34 mouse cellular contexts compared by ENCODE assay signal in genomic region chr13:9689366-9689765, GRCm38 (mm10).
"Had no signal": no experiment of that assay in that cellular context is flagged by ENCODE, and none has a peak within 500 bp of the region (broad histone marks: within the 10 kb centered on the region; RNA-seq: fewer than 3 reads in every experiment).

No protein-coding gene starts in this region.

- DNase-seq: heart, postnatal 10 days; heart, postnatal 14 days; heart, postnatal 36 days; heart, postnatal 4 days; kidney, adult 11 months; kidney, adult 18-20 months; kidney, adult 2 months; kidney, adult 8-10 months; kidney, adult 9 months; kidney, postnatal 10 days; kidney, postnatal 14 days; kidney, postnatal 25 days; kidney, postnatal 36 days; kidney, postnatal 4 days; layer of hippocampus, adult 9-11 months; layer of hippocampus, postnatal 36 days had no signal

- H3K9ac ChIP-seq: heart, embryonic 12.5 days; heart, embryonic 13.5 days; heart, embryonic 15.5 days; hindbrain, embryonic 12.5 days; hindbrain, embryonic 13.5 days; hindbrain, embryonic 14.5 days; hindbrain, embryonic 15.5 days; intestine, embryonic 15.5 days; kidney, embryonic 15.5 days had no signal

- ATAC-seq: hindbrain, embryonic 16.5 days; hindbrain, postnatal 0 days; inflammation-experienced regulatory T-cells, adult 6 months; intestine, embryonic 15.5 days; intestine, embryonic 16.5 days; intestine, postnatal 0 days had no signal

- H3K4me3 ChIP-seq: heart, embryonic 12.5 days; heart, embryonic 13.5 days; heart, embryonic 15.5 days; hindbrain, embryonic 10.5 days; hindbrain, embryonic 12.5 days; hindbrain, embryonic 13.5 days; hindbrain, embryonic 15.5 days; intestine, embryonic 15.5 days; kidney, embryonic 15.5 days; layer of hippocampus, adult 2 months had no signal

- H3K27me3 ChIP-seq: heart, embryonic 12.5 days; heart, embryonic 13.5 days; heart, embryonic 15.5 days; hindbrain, embryonic 12.5 days; hindbrain, embryonic 13.5 days; hindbrain, embryonic 15.5 days; intestine, embryonic 15.5 days; kidney, embryonic 15.5 days had no signal

- H3K27ac ChIP-seq: heart, embryonic 13.5 days; heart, embryonic 15.5 days; hindbrain, embryonic 10.5 days; hindbrain, embryonic 12.5 days; hindbrain, embryonic 13.5 days; hindbrain, embryonic 14.5 days; hindbrain, embryonic 15.5 days; hindbrain, postnatal 0 days; intestine, embryonic 15.5 days; kidney, embryonic 15.5 days; kidney, postnatal 0 days; layer of hippocampus, adult 2 months had no signal

- H3K4me1 ChIP-seq: heart, embryonic 12.5 days; heart, embryonic 13.5 days; heart, embryonic 15.5 days; hindbrain, embryonic 10.5 days; hindbrain, embryonic 12.5 days; hindbrain, embryonic 13.5 days; hindbrain, embryonic 15.5 days; intestine, embryonic 15.5 days; kidney, embryonic 15.5 days had no signal

- H3K9me3 ChIP-seq: heart, embryonic 12.5 days; heart, embryonic 13.5 days; heart, embryonic 15.5 days; hindbrain, embryonic 10.5 days; hindbrain, embryonic 12.5 days; hindbrain, embryonic 13.5 days; hindbrain, embryonic 15.5 days; intestine, embryonic 15.5 days; kidney, embryonic 15.5 days had no signal

- H3K4me2 ChIP-seq: heart, embryonic 11.5 days; heart, embryonic 12.5 days; heart, embryonic 13.5 days; heart, embryonic 15.5 days; hindbrain, embryonic 12.5 days; hindbrain, embryonic 13.5 days; hindbrain, embryonic 14.5 days; hindbrain, embryonic 15.5 days; intestine, embryonic 15.5 days; kidney, embryonic 15.5 days had no signal
